18 mouse cellular contexts compared by ENCODE assay signal in the genomic region with DNA sequence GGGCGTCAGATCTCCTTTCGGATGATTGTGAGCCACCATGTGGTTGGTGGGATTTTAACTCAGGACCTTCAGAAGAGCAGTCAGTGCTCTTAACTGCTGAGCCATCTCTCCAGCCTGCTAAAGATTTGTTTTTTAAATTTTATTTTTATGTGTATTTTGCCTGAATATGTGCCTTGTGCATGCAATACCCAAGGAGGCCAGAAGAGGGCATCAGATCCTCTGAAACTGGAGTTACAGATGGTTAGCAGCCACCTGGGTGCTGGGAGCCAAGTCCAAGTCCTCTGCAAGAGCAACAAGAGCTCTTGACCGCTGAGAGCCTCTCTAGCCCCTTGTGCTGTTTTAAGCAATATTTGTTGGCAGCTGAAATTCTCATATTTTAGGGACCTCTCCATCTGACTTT. TPM values are rescaled to one million over a fixed set of nuclear protein-coding genes. Genes with fewer than 3 reads are reported as not detected.
A peak's percentile ranks its signal among the peaks of the same experiment; 100 is the strongest.
DNase-seq lines count a peak whose midpoint lies in the region; ATAC-seq and TF ChIP-seq lines count a peak whose summit lies in the region.
"Had no signal": no experiment of that assay in that cellular context is flagged by ENCODE, and none has a peak within 500 bp of the region (broad histone marks: within the 10 kb centered on the region; RNA-seq: fewer than 3 reads in every experiment).

No protein-coding gene starts in this region.

- TF ChIP-seq CTCF in heart, postnatal 0 days (IDR thresholded peaks at IDR 0.05; ENCODE audit: low read depth), result 0 out of 2 replicates have a peak, but pooled peaks have one; percentile 22
- peak; percentile 60 for TF ChIP-seq CTCF in liver, postnatal 0 days (IDR thresholded peaks at IDR 0.05; ENCODE audit: low read depth)
- TF ChIP-seq CTCF in ES-Bruce4 (IDR thresholded peaks at IDR 0.05; ENCODE audit: low read depth, low read length), result peak; percentile 22
- TF ChIP-seq CTCF in brain, embryonic 14.5 days (IDR thresholded peaks at IDR 0.05; ENCODE audit: borderline replicate concordance, extremely low read depth, insufficient read depth, insufficient read length), result peak; percentile 12; the same call in 1 of the 2 replicates

- H3K27me3 ChIP-seq in heart, postnatal 0 days (ENCODE audit: control insufficient read depth, insufficient read depth, low read length), result no peaks in the 10 kb centered on the region
- H3K27me3 ChIP-seq in liver, postnatal 0 days (ENCODE audit: insufficient read depth, low read length), result no peaks in the 10 kb centered on the region
- H3K27me3 ChIP-seq in liver, embryonic 11.5 days (replicated peaks; ENCODE audit: control insufficient read depth, insufficient read depth, low read length), result no peaks in the 10 kb centered on the region
- H3K27me3 ChIP-seq in ES-Bruce4 (ENCODE audit: control insufficient read depth, insufficient read depth, low read length, poor library complexity, severe bottlenecking), result no peaks in the 10 kb centered on the region
- H3K27me3 ChIP-seq: hindbrain, embryonic 15.5 days; limb, embryonic 12.5 days; midbrain, embryonic 12.5 days had no signal

- TF ChIP-seq POLR2A in ES-Bruce4 (IDR thresholded peaks at IDR 0.05; ENCODE audit: insufficient read depth, low read length), result no peak
- TF ChIP-seq POLR2A in brain, embryonic 14.5 days (IDR thresholded peaks at IDR 0.05; ENCODE audit: borderline replicate concordance, extremely low read depth, insufficient read depth, insufficient read length, poor library complexity, severe bottlenecking), result no peak

- H3K9ac ChIP-seq in heart, postnatal 0 days (replicated peaks; ENCODE audit: low read depth, low read length), result no peak overlapping the region
- H3K9ac ChIP-seq in liver, postnatal 0 days (replicated peaks), result no peak overlapping the region
- no peak overlapping the region for H3K9ac ChIP-seq in liver, embryonic 11.5 days (ENCODE audit: low read depth, low read length)
- no peak overlapping the region for H3K9ac ChIP-seq in ES-Bruce4 (ENCODE audit: low read depth, poor library complexity, severe bottlenecking)
- H3K9ac ChIP-seq: hindbrain, embryonic 15.5 days; limb, embryonic 12.5 days; midbrain, embryonic 12.5 days had no signal

- no peak overlapping the region for H3K27ac ChIP-seq in heart, postnatal 0 days (ENCODE audit: low read depth)
- no peak overlapping the region for H3K27ac ChIP-seq in liver, postnatal 0 days (ENCODE audit: low read depth)
- H3K27ac ChIP-seq in liver, embryonic 11.5 days (ENCODE audit: low read depth, low read length), result no peak overlapping the region
- H3K27ac ChIP-seq in ES-Bruce4 (ENCODE audit: insufficient read depth, low read length), result no peak overlapping the region
- H3K27ac ChIP-seq: hindbrain, embryonic 15.5 days; limb, embryonic 12.5 days; midbrain, embryonic 12.5 days had no signal

- no peak for DNase-seq in heart, postnatal 0 days (ENCODE audit: low spot score)
- no peak for DNase-seq in heart, adult 8-10 months (ENCODE audit: low spot score)
- no peak for DNase-seq in liver, postnatal 0 days
- DNase-seq in liver, embryonic 11.5 days (ENCODE audit: low spot score), result no peak
- no peak for DNase-seq in brain, embryonic 14.5 days (ENCODE audit: low read depth)
- no peak for DNase-seq in right cerebral cortex, postnatal 14 days
- no peak for DNase-seq in cerebellum, postnatal 14 days
- DNase-seq: cerebellum, adult 9-10 months; gastrocnemius, postnatal 25 days; lung, postnatal 14 days; thymus, postnatal 25 days had no signal

- H3K4me3 ChIP-seq in heart, postnatal 0 days (ENCODE audit: low read depth, low read length), result no peak overlapping the region
- H3K4me3 ChIP-seq in liver, postnatal 0 days (ENCODE audit: low read depth, low read length), result no peak overlapping the region
- no peak overlapping the region for H3K4me3 ChIP-seq in liver, embryonic 11.5 days (ENCODE audit: low read depth, low read length)
- no peak overlapping the region for H3K4me3 ChIP-seq in ES-Bruce4 (ENCODE audit: low read depth, low read length)
- H3K4me3 ChIP-seq: hindbrain, embryonic 15.5 days; limb, embryonic 12.5 days; midbrain, embryonic 12.5 days had no signal

- 97% methylated on average over 3 of the region's 3 CpGs for WGBS in heart, postnatal 0 days
- WGBS in liver, postnatal 0 days (ENCODE audit: insufficient replicate concordance), result 95% methylated on average over 3 of the region's 3 CpGs
- 96% methylated on average over 3 of the region's 3 CpGs for WGBS in liver, embryonic 11.5 days

- H3K4me2 ChIP-seq in heart, postnatal 0 days (ENCODE audit: low read depth, low read length), result no peak overlapping the region
- no peak overlapping the region for H3K4me2 ChIP-seq in liver, postnatal 0 days (ENCODE audit: low read depth, low read length)
- no peak overlapping the region for H3K4me2 ChIP-seq in liver, embryonic 11.5 days
- H3K4me2 ChIP-seq: hindbrain, embryonic 15.5 days; limb, embryonic 12.5 days; midbrain, embryonic 12.5 days had no signal

- no peak for ATAC-seq in heart, postnatal 0 days (ENCODE audit: insufficient read depth, low read depth)
- no peak for ATAC-seq in liver, postnatal 0 days
- ATAC-seq in liver, embryonic 11.5 days (replicated peaks; ENCODE audit: low FRiP score), result no peak
- ATAC-seq: forebrain, embryonic 16.5 days had no signal

- H3K36me3 ChIP-seq in heart, postnatal 0 days (replicated peaks; ENCODE audit: control insufficient read depth, insufficient read depth, low read length), result no peaks in the 10 kb centered on the region
- H3K36me3 ChIP-seq in liver, postnatal 0 days (replicated peaks; ENCODE audit: insufficient read depth, low read length), result no peaks in the 10 kb centered on the region
- no peaks in the 10 kb centered on the region for H3K36me3 ChIP-seq in liver, embryonic 11.5 days (ENCODE audit: control insufficient read depth, insufficient read depth, low read length)
- no peaks in the 10 kb centered on the region for H3K36me3 ChIP-seq in ES-Bruce4 (ENCODE audit: control insufficient read depth, insufficient read depth, low read length, poor library complexity, severe bottlenecking)
- H3K36me3 ChIP-seq: hindbrain, embryonic 15.5 days; limb, embryonic 12.5 days; midbrain, embryonic 12.5 days had no signal

- TF ChIP-seq EP300 in heart, postnatal 0 days (IDR thresholded peaks at IDR 0.05; ENCODE audit: low read depth), result no peak
- TF ChIP-seq EP300 in liver, postnatal 0 days (IDR thresholded peaks at IDR 0.05; ENCODE audit: low read depth), result no peak
- TF ChIP-seq EP300 in ES-Bruce4 (IDR thresholded peaks at IDR 0.05; ENCODE audit: insufficient read depth, low read depth, low read length), result no peak

- H3K9me3 ChIP-seq in heart, postnatal 0 days (replicated peaks; ENCODE audit: control insufficient read depth, low read length), result 0 out of 2 replicates have a peak, but pooled peaks cover 3% of the 10 kb centered on the region
- peaks cover 2% of the 10 kb centered on the region; the same call in 1 of the 2 replicates for H3K9me3 ChIP-seq in liver, postnatal 0 days (ENCODE audit: low read length)
- no peaks in the 10 kb centered on the region for H3K9me3 ChIP-seq in liver, embryonic 11.5 days (ENCODE audit: control insufficient read depth, low read length)
- no peaks in the 10 kb centered on the region; the same call in 1 of the 2 replicates for H3K9me3 ChIP-seq in ES-Bruce4 (replicated peaks; ENCODE audit: control insufficient read depth, insufficient read depth, low read length, poor library complexity, severe bottlenecking)
- H3K9me3 ChIP-seq: hindbrain, embryonic 15.5 days had no signal

- no peaks in the 10 kb centered on the region for H3K4me1 ChIP-seq in heart, postnatal 0 days (ENCODE audit: control insufficient read depth, insufficient read depth)
- peaks cover 18% of the 10 kb centered on the region for H3K4me1 ChIP-seq in liver, postnatal 0 days (ENCODE audit: insufficient read depth)
- peaks cover 17% of the 10 kb centered on the region for H3K4me1 ChIP-seq in liver, embryonic 11.5 days (replicated peaks; ENCODE audit: control insufficient read depth, insufficient read depth, low read length)
- H3K4me1 ChIP-seq in ES-Bruce4 (ENCODE audit: control insufficient read depth, insufficient read depth, low read length), result no peaks in the 10 kb centered on the region
- H3K4me1 ChIP-seq: hindbrain, embryonic 15.5 days; limb, embryonic 12.5 days; midbrain, embryonic 12.5 days had no signal

RNA-seq across cellular contexts. Expression of gene Hacl1, which starts 9.3 kb away (rescaled TPM):
- total RNA-seq in heart, postnatal 0 days (2014; rRNA removed; ENCODE audit: low replicate concordance), result 22.4 and 25.5 TPM in 2 replicates
- polyA plus RNA-seq in heart, postnatal 0 days (2015; fragmentation: Nextera tagmentation; extraction: Ambion mirVana), result 9.2 and 12.2 TPM in 2 replicates
- 10 to 100 TPM; 12.2 to 14.6 (median 14.0) TPM for total RNA-seq in heart, adult 8-10 months (2022)
- 310 and 342 TPM in 2 replicates for polyA plus RNA-seq in liver, postnatal 0 days (2015; fragmentation: Nextera tagmentation; extraction: Ambion mirVana)
- 8.1 and 10.5 TPM in 2 replicates for polyA plus RNA-seq in liver, embryonic 11.5 days (2014; fragmentation: Nextera tagmentation; extraction: Ambion mirVana)
- 20.9 and 26.0 TPM in 2 replicates for polyA plus RNA-seq in ES-Bruce4 (2011; ENCODE audit: insufficient read depth, insufficient read length, low read depth, missing spikeins)
- polyA plus RNA-seq in brain, embryonic 14.5 days (2012; rRNA removed), result 8.6 and 8.7 TPM in 2 replicates

RNA-seq across cellular contexts. Expression of gene Btd, which starts 9.5 kb away (rescaled TPM):
- total RNA-seq in heart, postnatal 0 days (2014; rRNA removed; ENCODE audit: low replicate concordance), result 29.0 and 43.1 TPM in 2 replicates
- 14.6 and 15.0 TPM in 2 replicates for polyA plus RNA-seq in heart, postnatal 0 days (2015; fragmentation: Nextera tagmentation; extraction: Ambion mirVana)
- 10 to 100 TPM in 3 of 4 experiments, 1 to 10 TPM in 1; 9.4 to 10.5 (median 10.4) TPM for total RNA-seq in heart, adult 8-10 months (2022)
- 40.3 and 44.1 TPM in 2 replicates for polyA plus RNA-seq in liver, postnatal 0 days (2015; fragmentation: Nextera tagmentation; extraction: Ambion mirVana)
- polyA plus RNA-seq in liver, embryonic 11.5 days (2014; fragmentation: Nextera tagmentation; extraction: Ambion mirVana), result 11.4 and 13.3 TPM in 2 replicates
- 6.8 and 7.0 TPM in 2 replicates for polyA plus RNA-seq in ES-Bruce4 (2011; ENCODE audit: insufficient read depth, insufficient read length, low read depth, missing spikeins)
- 22.0 and 25.2 TPM in 2 replicates for polyA plus RNA-seq in brain, embryonic 14.5 days (2012; rRNA removed)

RNA-seq across cellular contexts. Expression of gene Gm49387, which starts 9.7 kb away (rescaled TPM):
- not detected in 2 replicates for total RNA-seq in heart, postnatal 0 days (2014; rRNA removed; ENCODE audit: low replicate concordance)
- 1.7 and 1.9 TPM in 2 replicates for polyA plus RNA-seq in heart, postnatal 0 days (2015; fragmentation: Nextera tagmentation; extraction: Ambion mirVana)
- 1 to 10 TPM in 1 of 4 experiments, under 1 TPM in 2, not detected in 1; 0.46 to 1.1 (median 0.75) TPM for total RNA-seq in heart, adult 8-10 months (2022)
- polyA plus RNA-seq in liver, postnatal 0 days (2015; fragmentation: Nextera tagmentation; extraction: Ambion mirVana), result 0.89 and 3.9 TPM in 2 replicates
- 0.19 and 1.9 TPM in 2 replicates for polyA plus RNA-seq in liver, embryonic 11.5 days (2014; fragmentation: Nextera tagmentation; extraction: Ambion mirVana)
- not detected in 2 replicates for polyA plus RNA-seq in ES-Bruce4 (2011; ENCODE audit: insufficient read depth, insufficient read length, low read depth, missing spikeins)
- polyA plus RNA-seq in brain, embryonic 14.5 days (2012; rRNA removed), result not detected in 2 replicates
- total RNA-seq: layer of hippocampus, postnatal 14 days had no signal
- polyA plus RNA-seq: forebrain, embryonic 16.5 days; hindbrain, embryonic 15.5 days; kidney, embryonic 14.5 days; limb, embryonic 12.5 days had no signal

RNA-seq across cellular contexts. Expression of gene Colq, which starts 59.2 kb away (rescaled TPM):
- total RNA-seq in heart, postnatal 0 days (2014; rRNA removed; ENCODE audit: low replicate concordance), result 13.8 and 16.4 TPM in 2 replicates
- polyA plus RNA-seq in heart, postnatal 0 days (2015; fragmentation: Nextera tagmentation; extraction: Ambion mirVana), result 7.5 and 7.9 TPM in 2 replicates
- total RNA-seq in heart, adult 8-10 months (2022), result 10 to 100 TPM in 2 of 4 experiments, 1 to 10 TPM in 2; 6.1 to 16.6 (median 11.6) TPM
- polyA plus RNA-seq in liver, postnatal 0 days (2015; fragmentation: Nextera tagmentation; extraction: Ambion mirVana), result 0.29 and 0.52 TPM in 2 replicates
- 0.45 and 0.70 TPM in 2 replicates for polyA plus RNA-seq in liver, embryonic 11.5 days (2014; fragmentation: Nextera tagmentation; extraction: Ambion mirVana)
- polyA plus RNA-seq in ES-Bruce4 (2011; ENCODE audit: insufficient read depth, insufficient read length, low read depth, missing spikeins), result not detected in 2 replicates
- 0.16 TPM in 2 replicates for polyA plus RNA-seq in brain, embryonic 14.5 days (2012; rRNA removed)
- polyA plus RNA-seq: forebrain, embryonic 16.5 days had no signal

Comparison
In these comparisons a context has a peak if more than half of its experiments do, and no peak if none do; other contexts are left out.
1. RNA of gene Hacl1, which starts 9.3 kb away (polyA plus RNA-seq): 310 to 342 TPM in liver, postnatal 0 days; 20.9 to 26.0 TPM in ES-Bruce4, 9.2 to 12.2 TPM in heart, postnatal 0 days, 8.1 to 10.5 TPM in liver, embryonic 11.5 days and 8.6 to 8.7 TPM in brain, embryonic 14.5 days; every median in the first group is over 10 times any median in the second.
2. Peak in every context shown above with its lines, with median percentiles within 50 percentile points of each other: CTCF ChIP-seq.